Mouse (Mus musculus) C2C12 (cell line): Measurements from ENCODE around the gene Bicd2. TPM values are rescaled to one million over a fixed set of nuclear protein-coding genes. Genes with fewer than 3 reads are reported as not detected.
A peak's percentile ranks its signal among the peaks of the same experiment; 100 is the strongest.

Source experiments
- H3K27me3 ChIP-seq: one replicate; pipeline ENCODE4 v1.6.1; 2011; ENCODE audit not compliant: control insufficient read depth, insufficient read depth, insufficient read length
- H3K36me3 ChIP-seq: one replicate; pipeline ENCODE4 v1.6.1; 2011; ENCODE audit not compliant: control insufficient read depth, insufficient read depth
- H3K4me3 ChIP-seq: one replicate; pipeline ENCODE4 v1.5.1; 2011; ENCODE audit warnings: mild to moderate bottlenecking, control low read depth; ENCODE audit not compliant: poor library complexity, insufficient read depth, severe bottlenecking
- H3K79me2 ChIP-seq: one replicate; pipeline ENCODE4 v1.6.1; 2011; ENCODE audit not compliant: control insufficient read depth, insufficient read depth
- H3K79me3 ChIP-seq: one replicate; pipeline ENCODE4 v1.6.1; 2011; ENCODE audit warnings: low read depth, control low read depth
- H3ac ChIP-seq: one replicate; pipeline ENCODE3; 2011; ENCODE audit warnings: low read depth; ENCODE audit not compliant: control insufficient read depth, insufficient read length
- CEBPB ChIP-seq: IDR thresholded peaks from one replicate; pipeline ENCODE4 v1.6.1; 2011; ENCODE audit warnings: low read depth, mild to moderate bottlenecking, control low read depth, moderate library complexity
- CTCF ChIP-seq: IDR thresholded peaks from one replicate; pipeline ENCODE4 v1.5.1; 2011; ENCODE audit not compliant: control insufficient read depth, insufficient read depth, insufficient read length
- FOSL1 ChIP-seq: IDR thresholded peaks from one replicate; pipeline ENCODE4 v1.8.0; 2011; ENCODE audit warnings: mild to moderate bottlenecking, low read length; ENCODE audit not compliant: poor library complexity, insufficient read depth, severe bottlenecking
- MAX ChIP-seq: IDR thresholded peaks from one replicate; pipeline ENCODE4 v1.6.1; 2011; ENCODE audit warnings: mild to moderate bottlenecking, control low read depth
- MYOD1 ChIP-seq: IDR thresholded peaks from one replicate; pipeline ENCODE4 v1.6.1; 2011; ENCODE audit warnings: low read depth; ENCODE audit not compliant: control insufficient read depth, insufficient read length
- MYOG ChIP-seq: IDR thresholded peaks from one replicate; pipeline ENCODE4 v1.6.1; 2011; ENCODE audit not compliant: control insufficient read depth, insufficient read length; ENCODE audit errors: extremely low read depth
- USF1 ChIP-seq: IDR thresholded peaks from one replicate; pipeline ENCODE4 v1.6.1; 2011; ENCODE audit warnings: low read depth, mild to moderate bottlenecking, control low read depth, moderate library complexity
- polyA plus RNA-seq: library from polyadenylated mRNA; unstranded; fragments of >200 nt; fragmentation: generic; extraction: Trizol; gene quantifications from one replicate; pipeline ENCODE4 v1.2.1, GENCODE M21; 2012; ENCODE audit warnings: missing spikeins

Gene Bicd2
- polyA plus RNA-seq, 1 experiment, result 42.9 TPM

DNA sequence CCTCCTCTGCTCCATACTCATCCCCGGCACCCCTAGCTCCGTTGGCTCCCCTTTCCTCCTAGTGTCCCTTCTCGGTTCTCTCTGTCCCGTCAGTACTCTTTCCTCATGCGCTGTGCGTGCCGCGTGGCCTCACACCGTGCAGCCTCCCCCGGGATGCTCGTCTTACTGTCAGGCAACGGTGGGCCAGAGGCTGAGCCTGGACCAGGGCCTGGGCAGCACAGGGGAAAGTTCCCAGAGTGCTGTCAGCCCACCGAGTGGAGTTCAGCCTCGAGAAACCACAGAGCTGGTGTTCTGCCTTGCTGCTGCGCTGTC is 80.2 kb downstream of the Bicd2 start:
- Histone ChIP-seq H3K79me3 (peaks cover 52% of the 10 kb centered on the region), H3K36me3 (no peaks in the 10 kb centered on the region)

DNA sequence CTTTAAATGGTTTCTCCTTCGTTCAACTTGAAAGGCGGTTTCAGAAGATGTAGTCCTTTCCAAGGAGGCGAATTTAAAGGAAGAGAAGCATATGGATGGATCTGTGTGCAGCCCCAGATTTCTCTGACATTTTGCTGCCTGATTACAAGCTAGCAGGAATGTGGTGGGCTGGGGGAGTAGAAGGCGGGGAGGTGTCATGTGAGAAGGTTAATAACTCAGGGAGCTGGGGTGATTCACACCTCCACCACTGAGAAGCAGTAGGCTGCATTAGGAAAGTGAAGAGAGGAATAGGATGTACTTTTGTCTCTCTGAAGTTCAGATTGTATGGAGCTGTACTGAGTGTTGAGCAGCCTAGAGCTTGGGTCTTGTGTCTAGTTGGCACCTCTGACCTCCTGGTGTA is 80.6 kb downstream of the Bicd2 start:
- TF ChIP-seq FOSL1 (no peak), CTCF (no peak), MYOG (no peak), MYOD1 (no peak), MAX (no peak), CEBPB (no peak), USF1 (no peak)
- Histone ChIP-seq H3K36me3 (no peaks in the 10 kb centered on the region), H3K79me3 (peaks cover 56% of the 10 kb centered on the region), H3K27me3 (no peaks in the 10 kb centered on the region), H3K4me3 (peak overlapping the region; percentile 80), H3ac (peak overlapping the region; percentile 64), H3K79me2 (peaks cover 67% of the 10 kb centered on the region)

More for the DNA sequence above, 80.2 kb downstream of the Bicd2 start:
- Histone ChIP-seq H3K27me3 (no peaks in the 10 kb centered on the region), H3K4me3 (peak overlapping the region; percentile 80), H3K79me2 (peaks cover 63% of the 10 kb centered on the region), H3ac (peak overlapping the region; percentile 64)
- no peak for TF ChIP-seq MYOG
- no peak for TF ChIP-seq MAX
- TF ChIP-seq MYOD1, result no peak
- TF ChIP-seq CEBPB, result no peak
- no peak for TF ChIP-seq CTCF
- no peak for TF ChIP-seq FOSL1
- no peak for TF ChIP-seq USF1

DNA sequence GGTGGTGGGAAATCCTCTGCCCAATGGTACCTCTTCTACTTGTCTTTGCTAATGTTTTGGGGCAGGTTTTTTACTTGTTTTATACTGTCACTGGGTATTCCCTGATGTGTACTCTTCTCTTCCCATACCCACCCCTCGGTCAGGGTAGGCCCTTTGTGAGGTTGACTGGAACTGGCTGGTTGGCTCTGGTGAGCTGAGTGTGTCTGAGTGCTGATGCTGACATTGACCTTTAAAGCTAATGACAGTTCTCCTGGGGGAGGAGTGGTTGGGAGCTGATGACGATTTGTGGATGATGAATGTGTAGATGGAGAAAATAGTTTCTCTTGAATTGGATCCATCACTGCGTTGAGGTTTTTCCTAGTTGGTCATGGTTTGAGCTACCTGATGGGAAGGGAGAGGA is 85.4 kb downstream of the Bicd2 start:
- TF ChIP-seq FOSL1 (no peak), CTCF (no peak), MAX (no peak), CEBPB (no peak), MYOG (no peak), USF1 (no peak), MYOD1 (no peak)
- H3K27me3 ChIP-seq, result no peaks in the 10 kb centered on the region
- H3ac ChIP-seq, result no peak overlapping the region
- peaks cover 3% of the 10 kb centered on the region for H3K36me3 ChIP-seq
- no peak overlapping the region for H3K4me3 ChIP-seq
- H3K79me3 ChIP-seq, result peaks cover 86% of the 10 kb centered on the region
- H3K79me2 ChIP-seq, result peaks cover 100% of the 10 kb centered on the region

DNA sequence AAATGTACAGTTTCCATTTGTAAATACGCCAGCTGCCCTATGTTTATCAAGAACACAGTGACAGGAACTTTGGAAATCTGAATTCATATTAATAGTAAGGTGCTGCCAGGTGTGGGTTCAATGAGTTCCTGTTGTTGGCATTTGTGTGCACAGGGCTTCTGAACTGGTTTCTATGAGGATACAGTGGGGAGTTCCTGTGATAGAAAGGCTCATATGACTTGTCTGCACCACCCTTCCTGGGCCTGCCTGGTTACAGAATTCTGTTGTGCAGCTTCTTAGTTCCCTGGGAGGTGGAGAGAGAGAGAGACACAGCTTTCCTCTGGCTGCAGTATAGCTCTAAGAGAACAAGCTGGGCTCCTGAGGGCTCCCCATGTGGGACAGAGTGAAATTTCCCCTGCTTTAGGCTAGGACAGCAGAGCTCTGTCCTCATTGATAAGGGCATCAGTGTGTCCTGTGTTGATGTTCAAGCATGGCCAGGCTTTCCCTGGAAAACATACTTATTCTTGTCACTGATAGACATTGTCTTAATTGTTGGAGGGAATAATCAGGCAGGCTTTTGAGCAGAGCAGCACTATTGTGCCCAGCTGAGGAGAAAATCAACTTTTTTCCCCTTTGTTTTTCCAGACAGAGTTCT is 86.8 kb downstream of the Bicd2 start:
- H3K4me3 ChIP-seq, result no peak overlapping the region
- no peak for TF ChIP-seq MAX
- no peak for TF ChIP-seq CTCF
- TF ChIP-seq USF1, result no peak
- TF ChIP-seq MYOD1, result no peak
- no peak for TF ChIP-seq FOSL1
- no peak for TF ChIP-seq MYOG
- no peak for TF ChIP-seq CEBPB
- H3K79me3 ChIP-seq, result peaks cover 74% of the 10 kb centered on the region
- no peak overlapping the region for H3ac ChIP-seq
- peaks cover 96% of the 10 kb centered on the region for H3K79me2 ChIP-seq
- H3K36me3 ChIP-seq, result peaks cover 12% of the 10 kb centered on the region
- H3K27me3 ChIP-seq, result no peaks in the 10 kb centered on the region

DNA sequence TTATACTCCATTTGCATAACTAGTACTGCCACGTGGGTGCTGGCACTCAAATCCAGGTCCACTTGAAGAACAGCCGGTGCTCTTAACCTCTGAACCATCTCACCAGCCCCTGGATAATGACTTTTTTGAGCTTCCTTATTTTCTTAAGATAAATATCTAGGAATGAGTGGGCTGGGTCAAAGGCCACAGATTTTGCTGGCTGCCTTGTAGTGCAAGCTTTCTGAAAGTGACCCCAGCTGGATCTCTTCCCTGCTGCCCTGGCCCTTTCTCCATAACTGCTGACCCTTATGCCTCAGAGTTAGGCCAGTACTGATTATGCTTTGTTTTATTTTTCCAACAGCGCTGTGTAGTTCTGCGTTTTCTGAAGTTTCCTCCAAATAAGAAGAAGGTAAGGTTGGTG is 89.1 kb downstream of the Bicd2 start:
- no peak for TF ChIP-seq FOSL1
- no peak for TF ChIP-seq USF1
- TF ChIP-seq CEBPB, result no peak
- TF ChIP-seq MYOD1, result no peak
- no peak for TF ChIP-seq MYOG
- no peak for TF ChIP-seq CTCF
- no peak for TF ChIP-seq MAX
- no peaks in the 10 kb centered on the region for H3K27me3 ChIP-seq
- no peak overlapping the region for H3K4me3 ChIP-seq

More for the DNA sequence above, 89.1 kb downstream of the Bicd2 start:
- Histone ChIP-seq H3K36me3 (peaks cover 22% of the 10 kb centered on the region), H3ac (no peak overlapping the region), H3K79me3 (peaks cover 52% of the 10 kb centered on the region), H3K79me2 (peaks cover 76% of the 10 kb centered on the region)
